Mouse (Mus musculus): ENCODE data around the gene Gab1. TPM values are rescaled to one million over a fixed set of nuclear protein-coding genes. Genes with fewer than 3 reads are reported as not detected.

Gab1 gene
- polyA plus RNA-seq, 1 experiment from 2014 or later = 14.7 TPM

GRCm38 (mm10) chr8:80821367-80822225 lies 58.7 kb downstream of the Gab1 start:
- Histone ChIP-seq H3K27me3 (ENCODE audit: insufficient read depth, low read length) (no peaks in the 10 kb centered on the region), H3K4me1 (ENCODE audit: insufficient read depth, low read length) (peaks cover 50% of the 10 kb centered on the region), H3K9me3 (ENCODE audit: low read length) (no peaks in the 10 kb centered on the region), H3K4me2 (replicated peaks; ENCODE audit: low read depth, low read length) (no peak overlapping the region), H3K27ac (ENCODE audit: low read length) (no peak overlapping the region), H3K36me3 (ENCODE audit: insufficient read depth, low read length) (no peaks in the 10 kb centered on the region), H3K4me3 (ENCODE audit: low read length) (no peak overlapping the region), H3K9ac (replicated peaks; ENCODE audit: low read length) (no peak overlapping the region)
- WGBS = 59% methylated on average over 12 of the region's 12 CpGs
- peak; percentile 33; the same call in 1 of the 2 replicates for ATAC-seq (ENCODE audit: low FRiP score, low TSS enrichment)

- 61% methylated on average over 6 of the region's 6 CpGs for WGBS
- no peaks in the 10 kb centered on the region for H3K36me3 ChIP-seq (ENCODE audit: insufficient read depth, low read length)
- no peak overlapping the region for H3K4me3 ChIP-seq (ENCODE audit: low read length)
- no peak overlapping the region for H3K9ac ChIP-seq (replicated peaks; ENCODE audit: low read length)
- no peaks in the 10 kb centered on the region for H3K9me3 ChIP-seq (ENCODE audit: low read length)
- H3K27ac ChIP-seq (ENCODE audit: low read length) = no peak overlapping the region
- H3K4me1 ChIP-seq (ENCODE audit: insufficient read depth, low read length) = peaks cover 29% of the 10 kb centered on the region
- no peaks in the 10 kb centered on the region for H3K27me3 ChIP-seq (ENCODE audit: insufficient read depth, low read length)
- no peak for ATAC-seq (ENCODE audit: low FRiP score, low TSS enrichment)
- no peak overlapping the region for H3K4me2 ChIP-seq (replicated peaks; ENCODE audit: low read depth, low read length)
Observed at GRCm38 (mm10) chr8:80818978-80819377, 61.3 kb downstream of the Gab1 start.

- Histone ChIP-seq H3K27ac (ENCODE audit: low read length) (no peak overlapping the region), H3K36me3 (ENCODE audit: insufficient read depth, low read length) (no peaks in the 10 kb centered on the region), H3K9ac (replicated peaks; ENCODE audit: low read length) (no peak overlapping the region), H3K4me2 (replicated peaks; ENCODE audit: low read depth, low read length) (no peak overlapping the region), H3K4me3 (ENCODE audit: low read length) (no peak overlapping the region), H3K4me1 (ENCODE audit: insufficient read depth, low read length) (peaks cover 25% of the 10 kb centered on the region), H3K9me3 (ENCODE audit: low read length) (no peaks in the 10 kb centered on the region), H3K27me3 (ENCODE audit: insufficient read depth, low read length) (no peaks in the 10 kb centered on the region)
- 83% methylated on average over 2 of the region's 2 CpGs for WGBS
- ATAC-seq (ENCODE audit: low FRiP score, low TSS enrichment) = no peak
Observed at GRCm38 (mm10) chr8:80817065-80817464, 63.3 kb downstream of the Gab1 start.

GRCm38 (mm10) chr8:80815179-80815578 lies 65.1 kb downstream of the Gab1 start:
- whole genome bisulfite sequencing = 58% methylated on average over 6 of the region's 6 CpGs
- no peak overlapping the region for H3K27ac ChIP-seq (ENCODE audit: low read length)
- H3K4me2 ChIP-seq (replicated peaks; ENCODE audit: low read depth, low read length) = no peak overlapping the region
- no peaks in the 10 kb centered on the region for H3K9me3 ChIP-seq (ENCODE audit: low read length)
- H3K9ac ChIP-seq (replicated peaks; ENCODE audit: low read length) = no peak overlapping the region
- no peak overlapping the region for H3K4me3 ChIP-seq (ENCODE audit: low read length)
- H3K36me3 ChIP-seq (ENCODE audit: insufficient read depth, low read length) = no peaks in the 10 kb centered on the region
- H3K4me1 ChIP-seq (ENCODE audit: insufficient read depth, low read length) = peaks cover 33% of the 10 kb centered on the region
- no peaks in the 10 kb centered on the region for H3K27me3 ChIP-seq (ENCODE audit: insufficient read depth, low read length)
- no peak for ATAC-seq (ENCODE audit: low FRiP score, low TSS enrichment)

- H3K4me1 ChIP-seq (ENCODE audit: insufficient read depth, low read length) = peaks cover 33% of the 10 kb centered on the region
- 53% methylated on average over 13 of the region's 13 CpGs for WGBS
- H3K36me3 ChIP-seq (ENCODE audit: insufficient read depth, low read length) = no peaks in the 10 kb centered on the region
- H3K9me3 ChIP-seq (ENCODE audit: low read length) = no peaks in the 10 kb centered on the region
- no peak for ATAC-seq (ENCODE audit: low FRiP score, low TSS enrichment)
- no peak overlapping the region for H3K27ac ChIP-seq (ENCODE audit: low read length)
- no peak overlapping the region for H3K9ac ChIP-seq (replicated peaks; ENCODE audit: low read length)
- no peak overlapping the region for H3K4me3 ChIP-seq (ENCODE audit: low read length)
- no peaks in the 10 kb centered on the region for H3K27me3 ChIP-seq (ENCODE audit: insufficient read depth, low read length)
- H3K4me2 ChIP-seq (replicated peaks; ENCODE audit: low read depth, low read length) = no peak overlapping the region
Observed at GRCm38 (mm10) chr8:80814087-80814791, 66.1 kb downstream of the Gab1 start.

GRCm38 (mm10) chr8:80813439-80813838 lies 66.9 kb downstream of the Gab1 start:
- no peak for ATAC-seq (ENCODE audit: low FRiP score, low TSS enrichment)
- H3K4me2 ChIP-seq (replicated peaks; ENCODE audit: low read depth, low read length) = no peak overlapping the region
- H3K27me3 ChIP-seq (ENCODE audit: insufficient read depth, low read length) = no peaks in the 10 kb centered on the region
- peaks cover 27% of the 10 kb centered on the region for H3K4me1 ChIP-seq (ENCODE audit: insufficient read depth, low read length)
- H3K4me3 ChIP-seq (ENCODE audit: low read length) = no peak overlapping the region
- no peaks in the 10 kb centered on the region for H3K9me3 ChIP-seq (ENCODE audit: low read length)
- WGBS = 76% methylated on average over 5 of the region's 5 CpGs
- no peaks in the 10 kb centered on the region for H3K36me3 ChIP-seq (ENCODE audit: insufficient read depth, low read length)
- no peak overlapping the region for H3K27ac ChIP-seq (ENCODE audit: low read length)
- H3K9ac ChIP-seq (replicated peaks; ENCODE audit: low read length) = no peak overlapping the region

- H3K36me3 ChIP-seq (ENCODE audit: insufficient read depth, low read length) = no peaks in the 10 kb centered on the region
- no peak overlapping the region for H3K4me3 ChIP-seq (ENCODE audit: low read length)
- peaks cover 31% of the 10 kb centered on the region for H3K4me1 ChIP-seq (ENCODE audit: insufficient read depth, low read length)
- H3K4me2 ChIP-seq (replicated peaks; ENCODE audit: low read depth, low read length) = no peak overlapping the region
- peak overlapping the region; percentile 70 for H3K27ac ChIP-seq (ENCODE audit: low read length)
- H3K9me3 ChIP-seq (ENCODE audit: low read length) = no peaks in the 10 kb centered on the region
- 37% methylated on average over 4 of the region's 4 CpGs for WGBS
- H3K27me3 ChIP-seq (ENCODE audit: insufficient read depth, low read length) = no peaks in the 10 kb centered on the region
- H3K9ac ChIP-seq (replicated peaks; ENCODE audit: low read length) = no peak overlapping the region
- 0 out of 2 replicates have a peak, but pooled peaks have one; percentile 21 for ATAC-seq (ENCODE audit: low FRiP score, low TSS enrichment)
Observed at GRCm38 (mm10) chr8:80811591-80811991, 68.7 kb downstream of the Gab1 start.

- WGBS = 31% methylated on average over 4 of the region's 4 CpGs
- no peaks in the 10 kb centered on the region for H3K36me3 ChIP-seq (ENCODE audit: insufficient read depth, low read length)
- H3K4me2 ChIP-seq (replicated peaks; ENCODE audit: low read depth, low read length) = no peak overlapping the region
- no peak overlapping the region for H3K9ac ChIP-seq (replicated peaks; ENCODE audit: low read length)
- no peaks in the 10 kb centered on the region for H3K27me3 ChIP-seq (ENCODE audit: insufficient read depth, low read length)
- 0 out of 2 replicates have a peak, but pooled peaks have one; percentile 3 for ATAC-seq (ENCODE audit: low FRiP score, low TSS enrichment)
- no peaks in the 10 kb centered on the region for H3K9me3 ChIP-seq (ENCODE audit: low read length)
- H3K4me1 ChIP-seq (ENCODE audit: insufficient read depth, low read length) = peaks cover 31% of the 10 kb centered on the region
- H3K27ac ChIP-seq (ENCODE audit: low read length) = peak overlapping the region; percentile 70
- no peak overlapping the region for H3K4me3 ChIP-seq (ENCODE audit: low read length)
Observed at GRCm38 (mm10) chr8:80810916-80811315, 69.4 kb downstream of the Gab1 start.

GRCm38 (mm10) chr8:80810442-80810841 lies 69.9 kb downstream of the Gab1 start:
- H3K4me3 ChIP-seq (ENCODE audit: low read length) = no peak overlapping the region
- no peaks in the 10 kb centered on the region for H3K9me3 ChIP-seq (ENCODE audit: low read length)
- peaks cover 31% of the 10 kb centered on the region for H3K4me1 ChIP-seq (ENCODE audit: insufficient read depth, low read length)
- no peaks in the 10 kb centered on the region for H3K27me3 ChIP-seq (ENCODE audit: insufficient read depth, low read length)
- 76% methylated on average over 5 of the region's 5 CpGs for WGBS
- H3K9ac ChIP-seq (replicated peaks; ENCODE audit: low read length) = no peak overlapping the region
- H3K36me3 ChIP-seq (ENCODE audit: insufficient read depth, low read length) = no peaks in the 10 kb centered on the region
- no peak overlapping the region for H3K4me2 ChIP-seq (replicated peaks; ENCODE audit: low read depth, low read length)
- no peak for ATAC-seq (ENCODE audit: low FRiP score, low TSS enrichment)
- no peak overlapping the region for H3K27ac ChIP-seq (ENCODE audit: low read length)
